Mouse (Mus musculus) spleen, adult 2 months (tissue): ENCODE results near the gene Tmem213. TPM values are rescaled to one million over a fixed set of nuclear protein-coding genes. Genes with fewer than 3 reads are reported as not detected.

Experiments used
- DNase-seq, 2 experiments: peaks; one replicate each; pipeline versions ENCODE4 v3.0.0 to v3.0.0-alpha.2; 2012 to 2021; ENCODE audit warnings: low spot score in 2 of 2, low read depth in 1 of 2
- H3K27ac ChIP-seq: fragments of 200-500 bp; 2 replicates; pipeline ENCODE4 v1.5.1; 2012; ENCODE audit warnings: low read length, inconsistent platforms; ENCODE audit not compliant: insufficient read depth
- H3K27me3 ChIP-seq: fragments of 200-500 bp; 2 replicates; pipeline ENCODE4 v1.6.1; 2012; ENCODE audit warnings: mild to moderate bottlenecking, moderate library complexity, low read length, inconsistent platforms; ENCODE audit not compliant: control insufficient read depth, insufficient read depth
- H3K36me3 ChIP-seq: fragments of 200-500 bp; 2 replicates; pipeline ENCODE4 v1.6.1; 2012; ENCODE audit warnings: mild to moderate bottlenecking, low read length, inconsistent platforms; ENCODE audit not compliant: control insufficient read depth, insufficient read depth
- H3K4me1 ChIP-seq: fragments of 200-500 bp; 2 replicates; pipeline ENCODE4 v1.6.1; 2011; ENCODE audit warnings: inconsistent platforms; ENCODE audit not compliant: control insufficient read depth, insufficient read depth, insufficient read length
- H3K4me3 ChIP-seq: fragments of 200-500 bp; 2 replicates; pipeline ENCODE4 v1.5.1; 2011; ENCODE audit warnings: mild to moderate bottlenecking, inconsistent platforms; ENCODE audit not compliant: insufficient read depth, insufficient read length; ENCODE audit errors: extremely low read depth
- CTCF ChIP-seq: fragments of 200-500 bp; IDR thresholded peaks from 2 replicates; pipeline ENCODE4 v1.5.1; 2011; ENCODE audit warnings: mild to moderate bottlenecking, inconsistent platforms; ENCODE audit not compliant: insufficient read depth, insufficient read length, insufficient replicate concordance; ENCODE audit errors: extremely low read depth
- POLR2A ChIP-seq: fragments of 200-500 bp; IDR thresholded peaks from 2 replicates; pipeline ENCODE4 v1.6.1; 2011; ENCODE audit warnings: low read depth, low read length, inconsistent platforms
- WGBS: fragments of 180-500 bp; shearing (Covaris S2); methylation state at CpG from one replicate; pipeline ENCODE4 v1.1.7; 2018; 5-methylcytosine and 5-hydroxymethylcytosine counted together
- polyA plus RNA-seq: library from polyadenylated mRNA; depleted of rRNA; stranded (reverse); fragments of >200 nt; gene quantifications from 2 replicates; pipeline ENCODE4 v1.2.3, GENCODE M21; 2012

The Tmem213 gene
- polyA plus RNA-seq, 1 experiment: not detected

GRCm38 (mm10) chr6:38116107-38116770, 7.2 kb downstream of the Tmem213 start:
- H3K27me3 ChIP-seq: no peaks in the 10 kb centered on the region
- no peaks in the 10 kb centered on the region for H3K4me1 ChIP-seq
- DNase-seq: no peak
- no peaks in the 10 kb centered on the region for H3K36me3 ChIP-seq
- 68% methylated on average over 4 of the region's 4 CpGs for WGBS
- H3K27ac ChIP-seq: no peak overlapping the region
- no peak overlapping the region for H3K4me3 ChIP-seq
- TF ChIP-seq POLR2A (no peak), CTCF (no peak)

GRCm38 (mm10) chr6:38118341-38118740, 9.3 kb downstream of the Tmem213 start:
- 82% methylated on average over 6 of the region's 6 CpGs for WGBS
- no peak overlapping the region for H3K4me3 ChIP-seq
- TF ChIP-seq POLR2A (no peak), CTCF (no peak)
- no peaks in the 10 kb centered on the region for H3K4me1 ChIP-seq
- no peaks in the 10 kb centered on the region for H3K27me3 ChIP-seq
- no peak for DNase-seq
- H3K27ac ChIP-seq: no peak overlapping the region
- H3K36me3 ChIP-seq: no peaks in the 10 kb centered on the region

GRCm38 (mm10) chr6:38120681-38121371, 11.8 kb downstream of the Tmem213 start:
- Histone ChIP-seq H3K36me3 (no peaks in the 10 kb centered on the region), H3K27me3 (no peaks in the 10 kb centered on the region), H3K4me3 (no peak overlapping the region), H3K27ac (no peak overlapping the region), H3K4me1 (no peaks in the 10 kb centered on the region)
- DNase-seq: peak; percentile 10 to 41
- WGBS: 67% methylated on average over 9 of the region's 9 CpGs
- no peak for TF ChIP-seq CTCF
- no peak for TF ChIP-seq POLR2A

- H3K27me3 ChIP-seq: no peaks in the 10 kb centered on the region
- H3K4me1 ChIP-seq: no peaks in the 10 kb centered on the region
- WGBS: 86% methylated on average over 5 of the region's 5 CpGs
- no peak overlapping the region for H3K27ac ChIP-seq
- no peak overlapping the region for H3K4me3 ChIP-seq
- no peaks in the 10 kb centered on the region for H3K36me3 ChIP-seq
- TF ChIP-seq POLR2A (no peak), CTCF (no peak)
- no peak for DNase-seq
Measured at GRCm38 (mm10) chr6:38121843-38122242, 12.8 kb downstream of the Tmem213 start.

- no peak for DNase-seq
- no peak overlapping the region for H3K4me3 ChIP-seq
- H3K4me1 ChIP-seq: no peaks in the 10 kb centered on the region
- H3K27ac ChIP-seq: no peak overlapping the region
- H3K36me3 ChIP-seq: no peaks in the 10 kb centered on the region
- H3K27me3 ChIP-seq: no peaks in the 10 kb centered on the region
- WGBS: 81% methylated on average over 6 of the region's 6 CpGs
- TF ChIP-seq POLR2A (no peak), CTCF (no peak)
Measured at GRCm38 (mm10) chr6:38122791-38123190, 13.7 kb downstream of the Tmem213 start.

- H3K36me3 ChIP-seq: no peaks in the 10 kb centered on the region
- H3K27ac ChIP-seq: no peak overlapping the region
- TF ChIP-seq CTCF (no peak), POLR2A (no peak)
- H3K4me3 ChIP-seq: no peak overlapping the region
- DNase-seq: no peak
- H3K4me1 ChIP-seq: no peaks in the 10 kb centered on the region
- WGBS: 91% methylated on average over 18 of the region's 18 CpGs
- no peaks in the 10 kb centered on the region for H3K27me3 ChIP-seq
Measured at GRCm38 (mm10) chr6:38123471-38124206, 14.6 kb downstream of the Tmem213 start.

GRCm38 (mm10) chr6:38124207-38124835, 15.3 kb downstream of the Tmem213 start, which contains the start of gene Atp6v0a4:
Atp6v0a4 (minus strand) TSS chr6:38124586.
- Histone ChIP-seq H3K4me3 (no peak within 1 kb of the TSS), H3K27me3 (no peaks in the 10 kb centered on the region), H3K36me3 (no peaks in the 10 kb centered on the region), H3K4me1 (no peaks in the 10 kb centered on the region), H3K27ac (no peak within 1 kb of the TSS)
- DNase-seq: no peak
- no peak for TF ChIP-seq POLR2A
- 89% methylated on average over 7 of the region's 7 CpGs for WGBS
